Mouse (Mus musculus) hindbrain, embryonic 16.5 days (tissue): ENCODE results near the gene Gm11937. TPM values are rescaled to one million over a fixed set of nuclear protein-coding genes. Genes with fewer than 3 reads are reported as not detected.

Source experiments
- ATAC-seq: fragments of 200-750 bp; cut with Nextera tagmentation; 2 replicates; pipeline ENCODE4 v1.8.0; 2017; ENCODE audit warnings: moderate TSS enrichment, moderate library complexity
- H3K27ac ChIP-seq: fragments of 300-500 bp; sonication (generic); 2 replicates; pipeline ENCODE4 v1.5.1; 2014; ENCODE audit warnings: low read depth, mild to moderate bottlenecking, control low read depth, low read length, moderate library complexity
- H3K27me3 ChIP-seq: fragments of 300-500 bp; sonication (generic); replicated peaks from 2 replicates; pipeline ENCODE4 v1.6.1; 2014; ENCODE audit warnings: low read length; ENCODE audit not compliant: control insufficient read depth, insufficient read depth
- H3K36me3 ChIP-seq: fragments of 300-500 bp; sonication (generic); 2 replicates; pipeline ENCODE4 v1.6.1; 2014; ENCODE audit warnings: mild to moderate bottlenecking, low read length, moderate library complexity, mixed read lengths; ENCODE audit not compliant: control insufficient read depth, insufficient read depth
- H3K4me1 ChIP-seq: fragments of 300-500 bp; sonication (generic); 2 replicates; pipeline ENCODE4 v1.6.1; 2014; ENCODE audit warnings: low read depth, low read length; ENCODE audit not compliant: control insufficient read depth, insufficient read depth
- H3K4me2 ChIP-seq: fragments of 300-500 bp; sonication (generic); 2 replicates; pipeline ENCODE4 v1.6.1; 2014; ENCODE audit warnings: mild to moderate bottlenecking, low read length, control low read depth, moderate library complexity
- H3K4me3 ChIP-seq: fragments of 300-500 bp; sonication (generic); 2 replicates; pipeline ENCODE4 v1.5.1; 2014; ENCODE audit warnings: mild to moderate bottlenecking, low read length, control low read depth, moderate library complexity
- H3K9ac ChIP-seq: fragments of 300-500 bp; sonication (generic); 2 replicates; pipeline ENCODE4 v1.6.1; 2014; ENCODE audit warnings: low read depth, mild to moderate bottlenecking, control low read depth, low read length, moderate library complexity
- H3K9me3 ChIP-seq: fragments of 300-500 bp; sonication (generic); 2 replicates; pipeline ENCODE4 v1.6.1; 2014; ENCODE audit warnings: mild to moderate bottlenecking, low read length, moderate library complexity; ENCODE audit not compliant: control insufficient read depth
- WGBS: fragments of 180-500 bp; shearing (Covaris S2); extraction: QIAGEN DNeasy Blood & Tissue Kit; methylation state at CpG from one replicate; pipeline ENCODE4 v1.1.7; 2014; 5-methylcytosine and 5-hydroxymethylcytosine counted together
- polyA plus RNA-seq: library from polyadenylated mRNA; unstranded; fragments of >200 nt; fragmentation: Nextera tagmentation; extraction: Ambion mirVana; gene quantifications from 2 replicates; pipeline ENCODE4 v1.2.1, GENCODE M21; 2015

Gene Gm11937
- polyA plus RNA-seq, 1 experiment from 2014 or later = not detected

GRCm38 (mm10) chr11:99566530-99566929 lies 43.5 kb downstream of the Gm11937 start, which contains the start of gene Krtap3-1:
Gene Krtap3-1 (minus strand): TSS chr11:99566630.
- no peak within 1 kb of the TSS for H3K27ac ChIP-seq
- no peak within 1 kb of the TSS for H3K4me3 ChIP-seq
- H3K9me3 ChIP-seq = no peaks in the 10 kb centered on the region
- no peaks in the 10 kb centered on the region for H3K4me1 ChIP-seq
- 87% methylated on average over 7 of the region's 7 CpGs for WGBS
- H3K9ac ChIP-seq = no peak within 1 kb of the TSS
- no peaks in the 10 kb centered on the region for H3K36me3 ChIP-seq
- H3K27me3 ChIP-seq = no peaks in the 10 kb centered on the region
- H3K4me2 ChIP-seq = no peak within 1 kb of the TSS
- no peak for ATAC-seq

- no peak overlapping the region for H3K4me3 ChIP-seq
- 87% methylated on average over 6 of the region's 6 CpGs for WGBS
- H3K4me1 ChIP-seq = no peaks in the 10 kb centered on the region
- H3K9me3 ChIP-seq = no peaks in the 10 kb centered on the region
- H3K27ac ChIP-seq = no peak overlapping the region
- no peak overlapping the region for H3K9ac ChIP-seq
- no peak for ATAC-seq
- H3K36me3 ChIP-seq = no peaks in the 10 kb centered on the region
- no peaks in the 10 kb centered on the region for H3K27me3 ChIP-seq
- H3K4me2 ChIP-seq = no peak overlapping the region
Observed at GRCm38 (mm10) chr11:99562580-99562979, 47.4 kb downstream of the Gm11937 start.

Other genes starting within 250 kb of the Gm11937 start
- gene Krt28, start 235.3 kb downstream of the Gm11937 start, polyA plus RNA-seq = 0.52 and 0.55 TPM in 2 replicates
- 22.8 and 27.5 TPM in 2 replicates for gene Krt10, start 220.8 kb downstream of the Gm11937 start, polyA plus RNA-seq
- 0.19 TPM in 1 of 2 replicates, not detected in the other for gene Krt12, start 187.9 kb downstream of the Gm11937 start, polyA plus RNA-seq
- gene Krt20, start 172.0 kb downstream of the Gm11937 start, polyA plus RNA-seq = 0.10 and 0.19 TPM in 2 replicates
- 0.19 and 0.22 TPM in 2 replicates for gene Krt23, start 117.1 kb downstream of the Gm11937 start, polyA plus RNA-seq
- gene Krt39, start 88.9 kb downstream of the Gm11937 start, polyA plus RNA-seq = not detected in 2 replicates
- not detected in 2 replicates for gene Krt40, start 67.0 kb downstream of the Gm11937 start, polyA plus RNA-seq
- not detected in 2 replicates for gene Krtap3-3, start 59.3 kb downstream of the Gm11937 start, polyA plus RNA-seq
- gene Krtap3-2, start 53.3 kb downstream of the Gm11937 start, polyA plus RNA-seq = not detected in 2 replicates
- not detected in 2 replicates for gene Gm11939, start 50.7 kb downstream of the Gm11937 start, polyA plus RNA-seq
- not detected in 2 replicates for gene Krtap3-1, start 43.6 kb downstream of the Gm11937 start, polyA plus RNA-seq
- gene Krtap1-5, start 29.2 kb downstream of the Gm11937 start, polyA plus RNA-seq = not detected in 2 replicates
- gene Krtap1-4, start 26.5 kb downstream of the Gm11937 start, polyA plus RNA-seq = not detected in 2 replicates
- gene Krtap1-3, start 18.9 kb downstream of the Gm11937 start, polyA plus RNA-seq = not detected in 2 replicates
- gene Krtap9-3, start 12.1 kb downstream of the Gm11937 start, polyA plus RNA-seq = not detected in 2 replicates
- not detected in 2 replicates for gene Gm11938, start 6.9 kb downstream of the Gm11937 start, polyA plus RNA-seq
- not detected in 2 replicates for gene Krtap2-4, start 4.7 kb upstream of the Gm11937 start, polyA plus RNA-seq
- not detected in 2 replicates for gene Gm11562, start 10.2 kb upstream of the Gm11937 start, polyA plus RNA-seq
- gene Krtap4-1, start 18.0 kb upstream of the Gm11937 start, polyA plus RNA-seq = not detected in 2 replicates
- gene Krtap4-2, start 24.9 kb upstream of the Gm11937 start, polyA plus RNA-seq = not detected in 2 replicates
- not detected in 2 replicates for gene Krtap4-7, start 33.9 kb upstream of the Gm11937 start, polyA plus RNA-seq
- not detected in 2 replicates for gene Gm11555, start 40.0 kb upstream of the Gm11937 start, polyA plus RNA-seq
- gene Gm11563, start 48.8 kb upstream of the Gm11937 start, polyA plus RNA-seq = not detected in 2 replicates
- not detected in 2 replicates for gene Krtap4-6, start 55.8 kb upstream of the Gm11937 start, polyA plus RNA-seq
- not detected in 2 replicates for gene Gm14190, start 80.6 kb upstream of the Gm11937 start, polyA plus RNA-seq
- gene Gm14180, start 124.1 kb upstream of the Gm11937 start, polyA plus RNA-seq = not detected in 2 replicates
- gene Gm11595, start 162.7 kb upstream of the Gm11937 start, polyA plus RNA-seq = not detected in 2 replicates
- gene Krtap4-8, start 170.5 kb upstream of the Gm11937 start, polyA plus RNA-seq = not detected in 2 replicates
- gene Krtap4-9, start 175.0 kb upstream of the Gm11937 start, polyA plus RNA-seq = not detected in 2 replicates
- not detected in 2 replicates for gene Gm11596, start 183.3 kb upstream of the Gm11937 start, polyA plus RNA-seq
- not detected in 2 replicates for gene Gm11569, start 188.7 kb upstream of the Gm11937 start, polyA plus RNA-seq
- gene Gm11554, start 194.3 kb upstream of the Gm11937 start, polyA plus RNA-seq = not detected in 2 replicates
- gene Krtap4-13, start 199.7 kb upstream of the Gm11937 start, polyA plus RNA-seq = not detected in 2 replicates
- gene Gm11564, start 205.5 kb upstream of the Gm11937 start, polyA plus RNA-seq = not detected in 2 replicates
- not detected in 2 replicates for gene 2300003K06Rik, start 227.9 kb upstream of the Gm11937 start, polyA plus RNA-seq
- not detected in 2 replicates for gene Krtap4-16, start 241.4 kb upstream of the Gm11937 start, polyA plus RNA-seq
- gene Gm11568, start 247.7 kb upstream of the Gm11937 start, polyA plus RNA-seq = not detected in 2 replicates